Mouse (Mus musculus) embryo, embryonic 9.5 days (tissue): ENCODE data around the gene 3830403N18Rik.
"Not testable (repeated sequence)": the region's sequence is repeated elsewhere in the genome, so short reads cannot be mapped to it uniquely, and the experiment has no call there.

ENCODE experiments used
- DNase-seq: peaks from one replicate; pipeline ENCODE4 v3.0.0-alpha.2; 2017; ENCODE audit errors: extremely low spot score

3830403N18Rik gene

GRCm38 (mm10) chrX:56136336-56136909 lies at the start of gene 3830403N18Rik:
TSS of gene 3830403N18Rik (plus strand) at chrX:56136572.
- DNase-seq, result not testable (repeated sequence)

GRCm38 (mm10) chrX:56151396-56151795 lies 15.0 kb downstream of the 3830403N18Rik start:
- DNase-seq, result peak; percentile 0

DNA sequence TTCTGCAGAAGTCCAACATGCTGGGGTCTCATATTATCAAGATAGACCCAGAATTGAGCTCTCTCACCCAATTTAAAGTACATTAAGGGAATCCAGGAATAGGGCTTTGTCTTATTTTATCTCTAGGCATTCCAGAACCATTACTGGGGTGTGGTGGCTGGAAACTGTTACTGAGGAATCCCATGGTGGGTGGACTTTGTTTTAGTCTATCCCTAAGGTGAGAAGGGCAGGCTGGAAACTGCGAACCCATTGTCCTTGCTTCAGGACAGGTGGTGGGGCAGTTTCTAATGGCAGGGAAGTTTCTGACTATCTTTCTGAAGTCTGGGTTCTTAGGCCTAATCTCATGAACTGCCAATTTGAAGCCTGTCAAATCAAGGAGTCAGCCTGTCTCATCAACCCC lies 50.1 kb downstream of the 3830403N18Rik start:
- DNase-seq, result not testable (repeated sequence)
